In genomic region chr11:50024445-50024832, GRCm38 (mm10) we compare ENCODE assay signal across 8 mouse cellular contexts. TPM values are rescaled to one million over a fixed set of nuclear protein-coding genes. Genes with fewer than 3 reads are reported as not detected.
DNase-seq lines count a peak whose midpoint lies in the region; ATAC-seq and TF ChIP-seq lines count a peak whose summit lies in the region.

No protein-coding gene starts in this region.

- H3K4me3 ChIP-seq in layer of hippocampus, adult 2 months: peak overlapping the region; percentile 91
- peak overlapping the region; percentile 77 for H3K4me3 ChIP-seq in embryonic facial prominence, embryonic 15.5 days (replicated peaks)
- no peak overlapping the region for H3K4me3 ChIP-seq in intestine, embryonic 15.5 days (replicated peaks)
- H3K4me3 ChIP-seq in neural tube, embryonic 14.5 days (ENCODE audit: low read depth, low read length): peak overlapping the region; percentile 93

- no peak for TF ChIP-seq CTCF in layer of hippocampus, adult 2 months (conservative IDR thresholded peaks at IDR 0.05)

- no peak overlapping the region; the same call in 1 of the 2 replicates for H3K9ac ChIP-seq in embryonic facial prominence, embryonic 15.5 days
- no peak overlapping the region for H3K9ac ChIP-seq in intestine, embryonic 15.5 days
- H3K9ac ChIP-seq in neural tube, embryonic 14.5 days (replicated peaks; ENCODE audit: low read depth, low read length): peak overlapping the region; percentile 98; the same call in 1 of the 2 replicates

- WGBS in embryonic facial prominence, embryonic 15.5 days: 50% methylated on average over 6 of the region's 6 CpGs
- 63% methylated on average over 6 of the region's 6 CpGs for WGBS in intestine, embryonic 15.5 days
- WGBS in neural tube, embryonic 14.5 days: 68% methylated on average over 6 of the region's 6 CpGs

- H3K9me3 ChIP-seq in embryonic facial prominence, embryonic 15.5 days (replicated peaks): no peaks in the 10 kb centered on the region
- H3K9me3 ChIP-seq in intestine, embryonic 15.5 days: no peaks in the 10 kb centered on the region
- no peaks in the 10 kb centered on the region for H3K9me3 ChIP-seq in neural tube, embryonic 14.5 days (ENCODE audit: control insufficient read depth, low read length)

- peak overlapping the region; percentile 61 for H3K4me2 ChIP-seq in embryonic facial prominence, embryonic 15.5 days (replicated peaks)
- peak overlapping the region; percentile 92 for H3K4me2 ChIP-seq in intestine, embryonic 15.5 days (replicated peaks)
- H3K4me2 ChIP-seq in neural tube, embryonic 14.5 days (ENCODE audit: low read depth, low read length): peak overlapping the region; percentile 40

- ATAC-seq in embryonic facial prominence, embryonic 15.5 days (ENCODE audit: insufficient number of reproducible peaks, low FRiP score, low TSS enrichment, low read depth): no peak
- peak; percentile 17; the same call in 1 of the 2 replicates for ATAC-seq in intestine, embryonic 15.5 days
- ATAC-seq in neural tube, embryonic 14.5 days (ENCODE audit: low read depth): peak; percentile 44

- H3K27ac ChIP-seq in layer of hippocampus, adult 2 months: peak overlapping the region; percentile 100
- H3K27ac ChIP-seq in embryonic facial prominence, embryonic 15.5 days (replicated peaks): no peak overlapping the region
- H3K27ac ChIP-seq in intestine, embryonic 15.5 days: no peak overlapping the region
- no peak overlapping the region for H3K27ac ChIP-seq in neural tube, embryonic 14.5 days (ENCODE audit: low read depth, low read length)

- H3K36me3 ChIP-seq in embryonic facial prominence, embryonic 15.5 days: no peaks in the 10 kb centered on the region
- H3K36me3 ChIP-seq in intestine, embryonic 15.5 days: no peaks in the 10 kb centered on the region
- H3K36me3 ChIP-seq in neural tube, embryonic 14.5 days (ENCODE audit: control insufficient read depth, insufficient read depth, low read length): no peaks in the 10 kb centered on the region

- H3K4me1 ChIP-seq in embryonic facial prominence, embryonic 15.5 days: peaks cover 19% of the 10 kb centered on the region
- H3K4me1 ChIP-seq in intestine, embryonic 15.5 days (replicated peaks): peaks cover 5% of the 10 kb centered on the region
- H3K4me1 ChIP-seq in neural tube, embryonic 14.5 days (ENCODE audit: control insufficient read depth, insufficient read depth, low read length): peaks cover 19% of the 10 kb centered on the region

- H3K27me3 ChIP-seq in embryonic facial prominence, embryonic 15.5 days: no peaks in the 10 kb centered on the region
- H3K27me3 ChIP-seq in intestine, embryonic 15.5 days (replicated peaks): no peaks in the 10 kb centered on the region
- no peaks in the 10 kb centered on the region for H3K27me3 ChIP-seq in neural tube, embryonic 14.5 days (ENCODE audit: control insufficient read depth, insufficient read depth, low read length)

- DNase-seq in layer of hippocampus, adult 2 months (ENCODE audit: low spot score in 2 of 2): no peak
- no peak for DNase-seq in layer of hippocampus, postnatal 14 days (ENCODE audit: low spot score in 2 of 2)
- DNase-seq in ovary, postnatal 10 days (ENCODE audit: low spot score): no peak
- no peak for DNase-seq in frontal cortex, postnatal 14 days (ENCODE audit: low spot score in 2 of 2)
- no peak for DNase-seq in thymus, adult 18-20 months

RNA-seq across cellular contexts. Expression of gene Rnf130, which starts 0.7 kb away (rescaled TPM):
- 10 to 100 TPM; 75.3 to 78.3 TPM for total RNA-seq in layer of hippocampus, adult 2 months (2021)
- total RNA-seq in layer of hippocampus, postnatal 14 days (2021): 10 to 100 TPM; 80.9 to 83.4 TPM
- 74.5 and 77.2 TPM in 2 replicates for polyA plus RNA-seq in embryonic facial prominence, embryonic 15.5 days (2015; fragmentation: Nextera tagmentation; extraction: Ambion mirVana)
- 41.0 and 47.9 TPM in 2 replicates for polyA plus RNA-seq in intestine, embryonic 15.5 days (2015; fragmentation: Nextera tagmentation; extraction: Ambion mirVana)
- polyA plus RNA-seq in neural tube, embryonic 14.5 days (2014; fragmentation: Nextera tagmentation; extraction: Ambion mirVana): 64.4 and 71.3 TPM in 2 replicates

Comparison
In these comparisons a context has a peak if more than half of its experiments do, and no peak if none do; other contexts are left out.
1. H3K4me2 ChIP-seq: peak in every context shown above with its lines; median percentile 92 in intestine, embryonic 15.5 days; 61 in embryonic facial prominence, embryonic 15.5 days; 40 in neural tube, embryonic 14.5 days.